Mouse (Mus musculus): ENCODE measurements around the gene Evi5l.

- TF ChIP-seq CTCF (conservative IDR thresholded peaks at IDR 0.05; ENCODE audit: low read length) (no peak), NANOG (IDR thresholded peaks at IDR 0.05; ENCODE audit: borderline replicate concordance, low read length) (no peak), POU5F1 (IDR thresholded peaks at IDR 0.05; ENCODE audit: borderline replicate concordance, low read length) (no peak)
Measured at GRCm38 (mm10) chr8:4167918-4168317, 1.6 kb downstream of the Evi5l start.
